Mouse (Mus musculus) mature B cell (primary cell): ENCODE results near the gene Fbxw7.

Experiments used
- in situ Hi-C: fragments of 300-500 bp; cut with MboI; formaldehyde crosslinking; loops from 2 replicates; pipeline ENCODE4 v1.14.3; 2019

Gene Fbxw7

DNA sequence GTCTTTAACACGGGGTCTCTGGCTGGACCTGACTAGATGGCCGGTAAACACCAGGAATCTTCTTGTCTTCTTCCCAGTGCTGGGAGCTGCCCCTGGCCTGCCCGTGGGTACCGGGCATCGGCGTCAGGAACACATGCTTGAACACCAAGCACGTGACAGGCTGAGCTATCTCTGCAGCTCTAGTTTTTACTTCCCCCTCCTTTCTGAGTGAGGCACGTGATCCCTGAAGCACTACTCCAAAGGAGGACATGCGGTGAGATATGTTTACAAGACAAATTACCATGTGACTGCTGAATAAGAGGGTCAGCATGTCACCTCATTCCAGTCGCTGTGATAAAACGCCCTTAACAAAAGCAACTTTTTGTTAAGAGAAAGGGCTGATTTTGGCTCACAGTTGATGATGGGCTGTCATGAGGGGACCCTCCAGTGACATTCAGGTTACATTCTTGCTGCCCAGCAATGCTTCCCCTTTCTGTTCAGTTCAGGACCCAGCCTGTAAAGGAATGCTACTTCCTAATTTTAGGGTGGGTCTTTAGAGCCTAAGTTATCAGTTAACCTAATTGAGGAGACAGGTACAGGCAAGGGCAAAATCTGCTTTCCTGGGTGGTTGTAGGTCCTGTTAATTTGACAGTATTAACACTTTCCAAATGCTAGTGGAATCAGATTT is 68.9 kb downstream of the Fbxw7 start:
- in situ Hi-C loops = no loop called here

DNA sequence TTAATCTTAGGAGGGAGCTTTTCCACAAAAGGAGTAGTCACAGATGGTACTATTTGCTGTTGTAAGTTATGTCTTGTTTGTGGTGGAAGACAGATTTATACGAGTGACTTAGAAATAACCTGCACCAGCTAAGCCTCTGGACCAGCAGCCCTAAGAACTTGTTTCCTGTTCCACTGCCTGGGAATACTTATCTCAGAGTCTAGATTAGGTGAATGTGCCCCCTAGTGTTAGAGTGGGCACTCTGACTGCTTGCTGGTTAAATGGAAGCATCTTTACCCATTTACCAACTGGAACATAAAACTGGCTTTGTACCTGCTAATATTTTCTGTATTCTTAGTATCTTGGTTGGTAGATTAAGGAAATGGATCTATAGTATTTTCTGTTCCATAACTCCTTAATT is 74.6 kb downstream of the Fbxw7 start:
- in situ Hi-C loops = no loop called here

DNA sequence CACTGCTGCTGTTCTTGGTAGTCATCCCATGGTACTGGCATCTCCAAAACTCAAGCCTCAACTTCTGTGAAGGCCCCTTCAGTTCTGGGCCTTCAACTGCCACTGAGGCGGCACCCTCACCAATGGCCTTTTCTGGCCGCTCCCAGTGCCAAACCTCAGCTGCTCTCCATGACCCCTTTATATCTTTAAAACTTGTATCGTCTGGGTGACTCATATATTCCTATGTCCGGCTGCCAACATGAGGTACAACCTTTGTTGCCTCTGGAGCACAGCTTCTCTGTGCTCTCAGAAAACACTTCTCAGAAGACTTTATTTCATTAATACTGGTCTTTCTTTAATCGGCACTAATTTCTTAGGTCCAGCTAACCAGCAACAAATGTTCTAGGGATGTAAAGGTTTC is 75.9 kb downstream of the Fbxw7 start:
- in situ Hi-C loops = no loop called here

DNA sequence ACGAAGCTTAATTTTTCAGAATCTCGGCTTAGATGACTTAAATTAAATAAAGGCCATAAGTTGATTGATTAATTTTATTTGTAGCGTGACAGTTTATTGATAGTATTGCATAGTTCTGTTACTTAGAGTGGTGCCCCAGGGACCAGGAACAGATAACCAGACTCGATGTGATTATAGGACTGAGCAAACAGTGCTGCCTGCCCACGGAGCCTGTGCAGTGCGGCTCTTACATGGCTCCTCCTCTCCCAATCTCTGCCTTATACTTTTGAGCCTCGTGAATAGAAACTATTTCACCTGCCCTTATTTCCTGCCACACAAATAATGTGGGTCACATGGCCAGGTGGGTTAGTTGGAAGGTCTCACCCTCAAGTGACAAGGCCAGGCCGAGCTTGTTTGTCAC is 82.9 kb downstream of the Fbxw7 start:
- in situ Hi-C loops = no loop called here

DNA sequence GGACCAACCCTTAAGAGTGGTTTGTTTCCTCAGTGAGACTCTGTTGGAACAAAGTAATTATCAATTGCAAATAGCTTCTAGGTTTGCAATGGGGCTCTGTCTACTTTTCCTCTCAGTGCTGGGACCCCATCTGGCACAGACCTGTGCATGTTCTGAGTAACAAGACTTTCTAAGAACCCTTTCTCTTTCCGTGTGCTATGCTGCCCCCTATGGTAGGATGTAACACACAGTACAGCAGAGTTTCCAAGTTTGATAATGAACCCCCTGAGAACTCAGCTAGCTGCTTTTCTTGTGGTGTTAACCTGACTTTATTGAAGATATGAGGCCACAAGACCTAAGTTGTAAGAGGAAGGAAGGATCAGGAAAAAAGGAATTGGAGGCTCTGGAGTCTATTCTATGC is 91.5 kb downstream of the Fbxw7 start:
- in situ Hi-C loops = no loop called here

DNA sequence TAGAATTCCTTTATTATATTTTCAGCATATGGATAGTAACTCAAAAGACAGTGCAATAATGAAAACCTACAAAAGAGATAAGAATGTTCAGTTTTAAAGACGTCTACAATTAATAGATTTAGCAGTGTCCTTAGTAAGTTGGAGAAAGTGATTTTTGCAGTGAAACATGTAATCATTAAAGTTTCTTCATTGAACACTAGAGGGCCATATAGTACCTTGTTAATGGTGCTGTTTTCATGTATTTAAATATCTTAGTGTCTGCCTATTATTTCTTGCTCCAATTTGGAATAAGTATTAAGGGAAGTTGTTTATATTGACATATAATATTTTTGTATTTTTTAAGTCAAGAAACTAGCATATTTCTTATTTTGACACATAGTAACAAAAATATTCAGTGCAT is 99.2 kb downstream of the Fbxw7 start:
- in situ Hi-C loops = no loop called here

DNA sequence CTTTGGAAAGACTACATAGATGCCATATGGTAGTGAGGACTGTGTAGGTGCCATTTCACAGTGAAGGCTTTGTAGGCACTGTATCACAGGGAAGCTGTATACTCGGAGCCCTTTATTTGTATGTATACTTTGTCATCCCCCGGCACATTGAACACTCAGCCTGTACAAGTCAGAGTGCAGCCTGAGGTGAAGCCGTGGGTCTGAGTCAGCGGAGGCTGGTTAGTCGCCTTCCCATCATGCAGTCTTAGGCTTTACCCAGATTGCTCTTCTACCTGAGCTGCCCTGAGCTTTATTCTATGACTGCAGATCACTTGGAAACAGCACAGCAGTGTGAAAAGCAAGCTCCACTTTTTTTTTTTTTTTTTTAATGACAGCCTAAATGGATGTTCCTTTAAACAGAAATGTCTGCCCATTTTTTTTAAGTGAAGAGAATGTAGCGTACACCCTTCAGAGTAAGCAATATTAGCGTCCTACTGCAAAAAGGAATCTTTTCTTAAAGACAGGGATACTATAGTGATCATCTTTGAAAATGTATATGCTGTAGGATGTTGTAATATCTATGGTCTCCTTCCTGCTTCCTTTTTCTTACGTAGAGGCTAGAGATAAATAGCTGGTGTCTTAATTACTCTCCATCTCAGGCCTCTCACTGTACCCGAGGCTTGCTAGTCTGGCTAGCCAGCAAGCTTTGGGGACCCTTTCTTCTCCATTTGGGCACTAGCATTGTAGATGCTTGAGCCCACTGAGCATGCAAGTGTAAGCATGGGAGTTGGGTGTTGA is 103.0 kb downstream of the Fbxw7 start:
- in situ Hi-C loops = no loop called here

DNA sequence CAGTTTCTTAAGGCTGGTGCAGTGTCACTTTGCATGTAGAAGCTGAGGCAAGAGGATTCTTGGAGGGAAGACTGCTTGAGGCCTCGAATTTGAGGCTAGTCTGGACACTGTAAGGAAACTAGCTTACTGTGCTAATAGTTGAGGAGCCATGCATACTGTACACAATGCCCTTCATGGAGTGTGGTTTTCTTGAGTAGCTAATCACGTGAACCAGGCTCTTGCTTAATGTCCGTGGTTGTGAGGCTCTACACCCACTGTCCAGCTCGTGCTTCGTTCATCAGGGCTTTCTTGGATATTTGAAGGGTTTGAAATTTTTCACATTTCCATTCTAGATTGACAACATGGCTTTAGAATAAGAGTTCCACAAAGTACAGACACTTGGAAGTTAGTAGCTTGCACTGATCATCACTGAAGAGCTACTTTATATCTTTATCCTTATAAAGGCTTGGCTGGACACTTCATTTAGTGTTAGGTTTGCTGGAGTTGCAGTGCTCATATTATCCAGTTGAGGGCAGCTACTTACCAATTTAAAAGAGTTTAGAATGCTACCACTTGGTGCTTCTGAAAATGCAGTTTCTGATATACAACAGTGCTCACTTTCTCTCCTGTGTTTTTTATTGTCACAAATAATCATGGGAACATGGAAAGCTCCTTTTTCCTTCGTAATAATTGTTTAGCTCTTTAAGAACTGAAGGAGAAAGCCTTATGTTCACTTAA is 106.8 kb downstream of the Fbxw7 start:
- in situ Hi-C loops = no loop called here

DNA sequence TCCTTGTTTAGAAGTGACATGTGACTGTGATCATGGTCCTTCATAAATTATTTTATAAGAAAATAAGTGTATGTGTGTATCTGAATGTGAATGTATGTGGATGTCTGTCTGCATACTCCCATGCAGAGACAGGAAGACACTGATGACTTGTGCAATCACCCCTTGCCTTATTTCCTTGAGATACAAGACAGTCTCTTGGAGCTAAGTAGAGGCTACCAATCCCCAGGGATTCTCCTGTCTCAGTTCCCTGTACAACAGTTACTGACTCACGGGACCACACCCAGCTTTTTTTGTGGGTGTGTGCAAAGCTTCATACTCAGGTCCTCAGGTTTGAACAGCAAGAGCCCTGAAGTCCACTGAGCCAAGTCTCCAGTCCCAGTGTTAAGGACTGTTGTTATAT is 108.2 kb downstream of the Fbxw7 start:
- in situ Hi-C loops = no loop called here

DNA sequence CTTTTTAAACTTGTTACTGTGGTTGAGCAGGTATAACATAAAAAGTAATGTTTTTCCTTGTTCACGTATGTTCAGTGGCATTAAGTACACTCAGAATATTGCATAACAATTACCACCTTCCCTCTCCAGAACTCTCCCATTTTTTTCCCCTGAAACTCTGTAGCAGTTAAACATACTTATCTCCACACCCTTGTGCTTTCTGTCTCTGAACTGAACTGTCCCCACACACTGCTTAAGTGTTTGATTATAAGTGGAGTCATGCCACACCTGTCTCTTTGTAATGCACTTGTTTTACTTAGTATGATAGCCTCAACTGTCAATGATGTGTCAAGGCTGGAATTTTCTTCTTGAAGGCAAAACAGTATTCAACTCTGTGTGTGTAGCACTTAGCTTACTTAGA is 108.6 kb downstream of the Fbxw7 start:
- in situ Hi-C loops = no loop called here

DNA sequence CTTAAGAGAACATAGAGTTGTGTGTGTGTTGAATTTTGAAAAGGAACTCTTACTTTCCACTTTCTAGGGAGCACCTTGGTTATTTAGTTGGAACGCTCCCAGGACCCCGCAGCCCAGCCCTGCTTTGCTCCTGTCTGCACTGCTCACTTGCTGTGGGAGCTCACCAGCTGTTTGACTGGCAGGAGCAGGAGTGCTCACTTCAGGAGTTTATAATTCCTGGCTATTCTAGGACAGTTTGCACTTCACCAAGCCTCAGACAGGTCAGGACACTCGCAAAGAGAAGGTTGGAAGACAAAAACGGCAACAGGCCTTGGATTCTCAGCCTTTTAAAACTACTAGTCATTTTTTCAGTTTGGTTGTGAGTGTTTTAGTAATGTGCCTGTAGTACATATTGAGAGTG is 110.2 kb downstream of the Fbxw7 start:
- in situ Hi-C loops = no loop called here

DNA sequence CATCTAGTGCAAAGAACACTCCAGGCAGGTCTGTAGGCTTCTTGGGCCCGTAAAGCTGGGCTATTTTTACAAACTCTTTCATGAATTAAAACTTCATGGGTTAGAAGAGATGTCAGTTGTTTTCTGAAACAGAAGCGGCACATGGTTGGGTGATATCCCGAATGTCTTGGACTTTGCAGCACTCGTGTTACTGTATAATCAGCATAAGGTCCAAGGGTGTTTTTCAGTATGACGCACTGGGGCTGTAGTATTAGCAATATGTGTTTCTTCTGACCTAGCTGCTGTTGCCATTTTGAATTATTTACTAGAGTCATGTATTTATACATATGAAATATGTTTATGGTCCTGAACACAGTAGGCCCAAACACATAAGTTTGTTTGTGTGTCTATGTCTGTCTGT is 111.1 kb downstream of the Fbxw7 start:
- in situ Hi-C loops = no loop called here

DNA sequence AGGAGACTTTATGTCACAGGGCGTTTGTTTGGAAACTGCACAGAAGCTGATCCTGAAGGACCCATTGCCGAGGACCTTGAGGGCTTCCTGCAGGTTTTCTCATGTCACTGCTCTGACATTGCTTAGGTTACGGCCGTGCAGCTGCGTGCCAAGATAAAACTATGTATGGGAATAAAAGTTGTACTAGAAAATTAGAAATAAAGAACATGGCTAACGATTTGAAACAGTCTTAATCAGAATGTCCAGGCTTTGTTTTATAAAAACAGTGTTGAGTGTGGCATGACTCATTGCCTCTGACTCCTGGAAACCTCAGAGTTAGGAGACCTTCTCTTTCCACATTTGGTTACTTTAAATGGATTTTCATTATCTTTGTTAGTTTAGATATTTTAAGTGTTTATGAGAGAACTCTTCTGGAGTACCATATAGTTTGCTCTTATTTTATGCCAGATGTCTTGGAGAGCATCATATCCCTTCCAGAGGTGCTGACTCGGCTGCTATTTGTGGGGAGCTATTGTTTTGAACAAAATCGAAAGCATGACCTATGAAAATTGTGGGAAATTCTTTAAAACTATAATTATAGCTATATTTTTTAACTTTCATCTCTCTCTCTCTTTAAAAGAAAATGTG is 112.2 kb downstream of the Fbxw7 start:
- in situ Hi-C loops = no loop called here

DNA sequence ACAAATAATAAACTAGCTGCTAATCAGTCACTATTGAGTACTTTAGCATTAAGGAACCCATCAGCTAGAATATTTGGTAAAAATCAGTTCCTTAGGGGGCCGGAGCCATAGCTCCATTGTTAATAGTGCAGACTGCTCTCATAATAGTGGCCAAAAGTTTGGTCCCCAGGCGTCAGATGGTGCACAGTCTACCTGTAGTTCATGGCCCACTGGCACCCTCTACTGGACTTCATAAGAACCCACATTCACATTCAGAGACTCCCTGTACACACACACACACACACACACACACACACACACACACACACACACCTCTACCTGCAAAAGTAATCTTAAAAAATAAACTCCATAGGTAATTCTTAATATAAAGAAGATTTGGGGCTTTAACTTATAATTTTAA is 112.8 kb downstream of the Fbxw7 start:
- in situ Hi-C loops = no loop called here

DNA sequence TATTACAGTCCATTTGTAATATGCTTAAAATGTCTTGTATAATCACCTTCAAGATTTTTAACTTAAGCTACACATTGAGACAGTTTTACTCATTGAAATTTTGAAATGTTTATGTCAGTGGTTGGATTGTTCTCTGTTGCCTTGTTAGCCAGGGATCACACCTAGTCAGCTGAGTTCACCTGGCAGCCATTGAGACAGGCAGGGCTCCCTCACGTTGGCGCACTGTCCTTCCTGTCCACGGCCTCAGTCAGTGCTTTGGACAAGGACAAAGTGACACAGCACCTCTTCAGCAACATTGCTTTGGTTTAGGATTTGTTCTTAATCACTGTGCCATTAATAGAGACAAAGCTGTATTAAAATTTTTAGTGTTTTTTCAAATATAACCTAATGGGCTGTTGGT is 114.1 kb downstream of the Fbxw7 start:
- in situ Hi-C loops = no loop called here

DNA sequence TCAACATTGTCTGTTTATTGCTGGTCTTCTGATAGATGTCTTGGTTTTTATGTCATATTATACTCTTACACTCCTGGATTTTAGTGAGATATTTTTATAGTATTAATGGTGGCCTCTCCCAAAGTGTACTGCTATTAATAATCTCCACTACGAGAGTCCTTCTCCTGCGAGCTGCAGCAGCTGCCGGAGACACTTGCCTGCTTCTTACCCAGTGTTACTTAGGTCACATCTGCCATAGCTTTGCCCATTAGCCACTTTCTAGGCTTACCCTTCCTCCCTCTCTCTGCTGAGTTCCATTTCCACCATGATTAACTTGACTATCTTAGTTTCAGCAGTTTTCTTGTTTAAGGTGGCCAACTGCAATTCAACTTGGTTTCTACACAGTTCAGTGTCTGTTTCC is 115.6 kb downstream of the Fbxw7 start:
- in situ Hi-C loops = no loop called here

DNA sequence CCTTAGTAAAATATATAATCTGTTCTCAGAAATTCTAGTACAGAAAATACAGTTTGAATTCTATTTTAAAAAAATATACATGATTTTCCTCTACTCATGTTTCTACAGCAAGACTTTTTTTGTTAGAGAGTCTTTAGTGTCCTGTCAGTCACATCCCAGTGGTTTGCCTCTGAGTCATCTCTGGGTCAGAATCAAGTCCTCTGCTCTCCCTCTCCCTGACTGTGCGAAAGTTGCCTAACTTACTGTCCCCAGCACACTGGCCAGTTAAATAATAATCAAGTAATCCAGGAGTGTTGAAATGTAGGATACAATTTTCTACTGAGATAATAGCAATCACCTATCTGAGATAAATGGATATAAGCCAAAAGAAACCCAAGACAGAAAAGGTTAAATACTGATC is 120.7 kb downstream of the Fbxw7 start:
- in situ Hi-C loops = no loop called here

DNA sequence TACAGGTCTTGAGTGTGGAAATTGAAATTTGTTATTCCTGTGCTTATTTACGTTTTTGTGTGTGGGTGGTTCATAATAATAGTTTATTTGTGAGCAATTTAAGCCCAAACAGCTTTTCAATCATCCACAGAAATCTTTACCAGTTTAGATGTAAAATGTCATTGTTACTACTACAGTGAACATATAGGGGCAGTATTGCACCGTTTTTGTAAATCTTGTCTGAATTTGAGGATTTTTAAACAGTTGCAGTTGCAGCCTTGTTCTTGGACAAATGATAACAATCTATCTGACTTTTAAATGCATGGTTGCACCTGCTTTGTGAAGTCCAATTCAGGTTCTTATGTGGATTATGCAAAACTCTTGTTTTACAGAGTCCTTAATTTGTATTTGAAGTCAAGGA is 121.2 kb downstream of the Fbxw7 start:
- in situ Hi-C loops = no loop called here

DNA sequence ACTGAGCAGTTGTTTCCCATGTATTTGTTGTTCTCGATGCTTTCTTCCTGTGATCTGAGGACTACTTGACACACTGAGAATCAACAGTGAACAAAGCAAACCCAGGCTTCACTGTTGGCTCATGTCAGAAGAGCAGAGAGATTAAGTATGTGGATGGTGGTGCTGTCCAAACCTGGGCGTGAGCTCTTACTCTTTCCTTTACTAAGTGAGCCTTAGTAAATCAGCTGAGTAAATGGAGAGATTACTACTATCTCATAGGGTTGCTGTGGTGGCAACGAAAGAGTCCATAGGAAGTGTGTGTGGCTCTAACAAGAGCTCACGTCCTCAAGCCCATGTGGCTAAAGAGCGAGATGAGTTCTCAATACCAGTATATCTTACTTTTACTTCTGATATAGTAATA is 121.9 kb downstream of the Fbxw7 start:
- in situ Hi-C loops = no loop called here

DNA sequence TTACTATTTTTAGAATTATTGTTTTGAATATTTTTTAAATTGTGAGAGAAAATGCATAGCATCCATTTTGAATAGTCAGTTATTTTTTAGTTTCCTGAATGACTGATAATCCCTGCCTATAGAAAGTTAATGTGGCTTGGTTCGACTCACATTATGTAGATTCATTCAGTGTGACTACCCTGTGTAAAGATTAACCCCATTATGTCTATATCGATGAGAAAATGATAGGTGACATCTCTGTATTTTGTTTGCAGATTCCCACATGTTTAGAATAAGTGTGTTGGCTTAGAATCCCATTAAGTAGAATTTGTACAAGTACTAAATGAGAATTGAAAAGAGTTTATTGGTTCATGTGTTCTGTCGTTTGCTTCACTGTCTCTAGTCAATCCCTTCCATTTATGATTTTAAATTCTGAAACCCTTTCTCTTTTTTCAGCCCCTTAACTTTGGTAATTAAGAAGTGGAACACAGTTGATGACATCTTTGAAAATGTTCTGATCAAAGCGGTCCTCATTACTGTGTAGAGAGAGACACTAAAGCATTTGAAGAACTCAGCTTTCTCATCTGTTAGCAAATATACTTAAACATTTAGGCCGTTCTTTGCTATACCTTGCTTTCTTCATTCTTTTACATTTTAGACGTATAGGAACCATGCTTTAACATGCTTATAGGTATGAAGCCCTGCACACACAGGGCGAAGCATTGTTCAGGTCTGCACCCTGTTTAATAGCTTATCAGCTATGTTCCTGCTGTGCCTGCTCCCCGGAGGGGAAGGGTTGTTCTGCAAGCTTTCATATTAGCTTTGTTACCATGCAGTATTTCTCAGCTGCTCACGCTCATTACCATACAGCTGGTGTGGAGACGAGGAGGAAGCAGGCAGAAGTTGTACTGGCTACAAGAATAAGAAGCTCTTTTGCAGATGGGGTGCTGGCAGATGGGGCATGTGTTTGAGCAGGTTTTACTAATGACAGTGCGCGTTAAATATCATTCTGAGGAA is 122.6 kb downstream of the Fbxw7 start:
- in situ Hi-C loops = no loop called here

DNA sequence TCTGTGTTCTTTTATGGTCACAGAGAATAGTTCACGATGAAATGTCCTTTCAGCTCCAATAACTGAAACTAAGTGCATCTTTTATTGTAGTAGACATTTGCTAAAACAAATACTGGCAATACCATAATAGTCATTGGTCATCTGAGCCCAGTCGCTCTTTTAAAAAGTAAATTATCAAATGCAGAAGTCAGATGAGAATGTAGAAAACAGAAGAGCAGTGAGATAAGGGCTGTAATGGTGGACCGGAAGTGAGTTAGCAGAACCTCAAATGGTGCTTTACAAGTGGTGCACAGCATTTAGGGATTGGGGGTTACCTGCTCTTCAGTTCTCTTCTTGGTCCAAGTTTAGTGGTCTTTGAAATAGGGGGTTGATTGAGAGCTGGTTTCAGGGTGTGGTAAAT is 129.9 kb downstream of the Fbxw7 start:
- in situ Hi-C loops = no loop called here

DNA sequence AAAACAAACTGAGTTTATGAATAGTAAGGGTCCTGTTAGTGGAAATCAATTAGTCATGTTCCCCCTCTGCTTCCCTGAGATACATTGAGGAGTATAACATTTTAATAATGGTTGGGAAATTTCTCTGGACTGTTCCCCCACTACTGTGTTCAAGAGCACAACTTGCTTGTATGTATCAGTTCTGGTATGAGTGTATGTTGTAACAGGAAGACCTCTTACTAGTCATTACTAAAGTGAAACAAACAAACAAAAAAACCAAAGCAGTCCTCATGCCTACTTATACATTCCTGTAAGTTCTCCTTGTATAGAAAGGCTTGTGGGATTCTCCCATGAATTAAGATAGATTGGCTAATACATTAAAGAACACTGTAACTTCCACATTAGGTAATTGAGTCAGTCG is 131.3 kb downstream of the Fbxw7 start:
- in situ Hi-C loops = no loop called here
